Mouse (Mus musculus) intestine, embryonic 14.5 days (tissue): ENCODE data around the gene Clec10a. TPM values are rescaled to one million over a fixed set of nuclear protein-coding genes. Genes with fewer than 3 reads are reported as not detected.

Source experiments
- ATAC-seq: fragments of 200-750 bp; cut with Nextera tagmentation; replicated peaks from 2 replicates; pipeline ENCODE4 v1.8.0; 2017; ENCODE audit warnings: low read depth, moderate number of reproducible peaks, moderate TSS enrichment, moderate library complexity; ENCODE audit not compliant: low FRiP score, low TSS enrichment
- DNase-seq: peaks from one replicate; pipeline ENCODE4 v3.0.0-alpha.2; 2018; ENCODE audit warnings: low spot score
- H3K27ac ChIP-seq: fragments of 300-500 bp; sonication (generic); 2 replicates; pipeline ENCODE4 v1.5.1; 2014; ENCODE audit warnings: low read depth, mild to moderate bottlenecking, control low read depth
- H3K27me3 ChIP-seq: fragments of 300-500 bp; sonication (generic); replicated peaks from 2 replicates; pipeline ENCODE4 v1.6.1; 2014; ENCODE audit warnings: low read length, control low read depth; ENCODE audit not compliant: control insufficient read depth, insufficient read depth
- H3K36me3 ChIP-seq: fragments of 300-500 bp; sonication (generic); 2 replicates; pipeline ENCODE4 v1.6.1; 2014; ENCODE audit warnings: low read length, control low read depth; ENCODE audit not compliant: control insufficient read depth, insufficient read depth
- H3K4me1 ChIP-seq: fragments of 300-500 bp; sonication (generic); replicated peaks from 2 replicates; pipeline ENCODE4 v1.6.1; 2014; ENCODE audit warnings: low read length, control low read depth, mixed read lengths; ENCODE audit not compliant: control insufficient read depth, insufficient read depth
- H3K4me2 ChIP-seq: fragments of 300-500 bp; sonication (generic); 2 replicates; pipeline ENCODE4 v1.6.1; 2014; ENCODE audit warnings: low read length
- H3K4me3 ChIP-seq: fragments of 300-500 bp; sonication (generic); 2 replicates; pipeline ENCODE4 v1.5.1; 2014; ENCODE audit warnings: low read depth, low read length, control low read depth, mixed read lengths
- H3K9ac ChIP-seq: fragments of 300-500 bp; sonication (generic); 2 replicates; pipeline ENCODE4 v1.6.1; 2014; ENCODE audit warnings: mild to moderate bottlenecking, low read length
- H3K9me3 ChIP-seq: fragments of 300-500 bp; sonication (generic); 2 replicates; pipeline ENCODE4 v1.6.1; 2016; ENCODE audit warnings: low read length, control low read depth; ENCODE audit not compliant: control insufficient read depth
- WGBS: fragments of 180-500 bp; shearing (Covaris S2); extraction: QIAGEN DNeasy Blood & Tissue Kit; methylation state at CpG from one replicate; pipeline ENCODE4 v1.1.7; 2014; 5-methylcytosine and 5-hydroxymethylcytosine counted together
- polyA plus RNA-seq: library from polyadenylated mRNA; unstranded; fragments of >200 nt; fragmentation: Nextera tagmentation; extraction: Ambion mirVana; gene quantifications from 2 replicates; pipeline ENCODE4 v1.2.1, GENCODE M21; 2014

The Clec10a gene
- polyA plus RNA-seq, 1 experiment from 2014 or later = 0.97 TPM

DNA sequence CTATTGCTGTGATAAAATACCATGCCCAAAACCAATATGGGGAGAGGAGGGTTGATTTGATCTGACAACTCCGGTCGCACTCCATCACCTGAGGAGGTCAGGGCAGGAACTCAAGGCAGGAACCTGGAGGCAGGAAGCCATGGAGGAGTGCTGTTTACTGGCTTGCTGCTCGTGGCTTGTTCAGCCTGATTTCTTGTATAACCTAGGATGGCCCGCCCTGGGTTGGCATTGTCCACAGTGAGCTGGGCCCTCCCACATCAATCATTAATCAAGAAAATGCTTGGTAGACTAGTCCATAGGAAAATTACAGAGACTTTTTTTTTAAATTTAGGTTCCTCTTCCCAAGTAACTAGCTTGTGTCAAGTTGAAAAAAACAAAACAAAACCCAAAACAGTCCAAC, 18.5 kb downstream of the Clec10a start:
- Histone ChIP-seq H3K4me3 (no peak overlapping the region), H3K27ac (no peak overlapping the region), H3K36me3 (no peaks in the 10 kb centered on the region), H3K4me1 (no peaks in the 10 kb centered on the region), H3K9ac (no peak overlapping the region), H3K27me3 (no peaks in the 10 kb centered on the region), H3K9me3 (0 out of 2 replicates have a peak, but pooled peaks cover 3% of the 10 kb centered on the region), H3K4me2 (no peak overlapping the region)
- ATAC-seq = no peak
- 75% methylated on average over 4 of the region's 4 CpGs for WGBS
- DNase-seq = no peak

DNA sequence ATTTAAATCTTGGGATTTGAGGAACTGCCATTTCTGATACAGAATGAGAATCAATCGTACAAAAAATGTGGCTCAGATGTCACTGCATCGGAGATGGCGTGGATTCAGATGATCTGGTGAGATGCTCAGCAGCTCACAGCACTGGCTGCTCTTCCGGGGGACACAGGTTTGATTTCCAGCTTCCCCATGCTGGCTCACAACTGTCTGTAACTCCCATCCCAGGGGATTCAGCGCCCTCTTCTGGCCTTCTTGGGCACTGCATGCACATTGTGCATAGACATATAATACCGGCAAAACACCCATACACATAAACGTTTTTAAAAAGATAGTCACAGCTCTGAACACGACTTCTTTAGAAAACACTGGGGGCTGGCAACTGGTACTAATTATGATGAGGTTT, 21.6 kb downstream of the Clec10a start:
- Histone ChIP-seq H3K9me3 (0 out of 2 replicates have a peak, but pooled peaks cover 3% of the 10 kb centered on the region), H3K9ac (no peak overlapping the region), H3K27ac (no peak overlapping the region), H3K27me3 (no peaks in the 10 kb centered on the region), H3K4me1 (no peaks in the 10 kb centered on the region), H3K4me3 (no peak overlapping the region), H3K4me2 (no peak overlapping the region), H3K36me3 (no peaks in the 10 kb centered on the region)
- 75% methylated on average over 8 of the region's 8 CpGs for WGBS
- no peak for ATAC-seq
- DNase-seq = no peak

DNA sequence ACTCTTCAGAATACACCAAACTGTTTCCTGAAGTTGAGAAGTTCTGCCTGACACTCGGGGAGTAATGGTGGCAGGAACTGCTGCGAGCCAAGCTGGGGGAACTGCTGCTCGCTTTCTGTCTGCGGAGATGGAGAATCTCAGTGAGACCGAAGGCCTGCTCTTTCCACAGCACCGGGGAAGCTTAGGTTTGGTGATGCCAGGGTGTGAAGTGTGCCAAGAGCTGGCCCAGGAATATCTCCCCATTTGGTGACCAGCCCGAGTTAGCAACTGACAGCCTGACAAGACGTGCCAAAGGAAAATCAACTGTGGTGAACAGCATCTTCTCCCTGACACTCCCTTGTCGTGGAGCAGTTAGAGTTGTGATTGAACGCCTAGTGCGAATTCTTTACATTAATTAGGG, 22.3 kb downstream of the Clec10a start:
- WGBS = 85% methylated on average over 11 of the region's 11 CpGs
- H3K4me2 ChIP-seq = no peak overlapping the region

DNA sequence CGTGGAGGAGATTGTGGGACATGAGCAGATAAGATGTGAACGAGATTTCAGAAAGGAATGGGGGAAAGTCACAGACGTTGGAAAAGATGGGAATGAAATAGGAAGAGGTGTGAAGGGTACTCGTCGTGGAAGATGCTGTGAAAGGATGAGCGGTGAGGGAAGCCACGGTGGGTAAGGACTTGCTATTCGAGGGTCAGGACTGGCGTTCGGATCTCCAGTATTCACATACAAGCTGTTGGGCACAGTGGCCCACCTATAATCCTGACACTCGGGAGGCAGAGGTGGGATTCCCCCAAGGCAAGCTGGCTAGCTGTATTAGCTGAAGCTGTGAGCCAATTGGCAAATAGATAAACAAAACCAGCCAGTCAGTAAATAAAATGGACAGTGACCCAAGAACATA, 22.8 kb downstream of the Clec10a start:
- DNase-seq (no peak), ATAC-seq (no peak)
- Histone ChIP-seq H3K9ac (no peak overlapping the region), H3K36me3 (no peaks in the 10 kb centered on the region), H3K27me3 (no peaks in the 10 kb centered on the region), H3K4me3 (no peak overlapping the region), H3K4me2 (no peak overlapping the region), H3K27ac (no peak overlapping the region), H3K9me3 (0 out of 2 replicates have a peak, but pooled peaks cover 3% of the 10 kb centered on the region), H3K4me1 (no peaks in the 10 kb centered on the region)
- 76% methylated on average over 11 of the region's 11 CpGs for WGBS

More for the DNA sequence above, 22.3 kb downstream of the Clec10a start:
- Histone ChIP-seq H3K27ac (no peak overlapping the region), H3K9ac (no peak overlapping the region), H3K9me3 (0 out of 2 replicates have a peak, but pooled peaks cover 3% of the 10 kb centered on the region), H3K27me3 (no peaks in the 10 kb centered on the region), H3K4me3 (no peak overlapping the region), H3K4me1 (no peaks in the 10 kb centered on the region), H3K36me3 (no peaks in the 10 kb centered on the region)
- DNase-seq (no peak), ATAC-seq (no peak)

DNA sequence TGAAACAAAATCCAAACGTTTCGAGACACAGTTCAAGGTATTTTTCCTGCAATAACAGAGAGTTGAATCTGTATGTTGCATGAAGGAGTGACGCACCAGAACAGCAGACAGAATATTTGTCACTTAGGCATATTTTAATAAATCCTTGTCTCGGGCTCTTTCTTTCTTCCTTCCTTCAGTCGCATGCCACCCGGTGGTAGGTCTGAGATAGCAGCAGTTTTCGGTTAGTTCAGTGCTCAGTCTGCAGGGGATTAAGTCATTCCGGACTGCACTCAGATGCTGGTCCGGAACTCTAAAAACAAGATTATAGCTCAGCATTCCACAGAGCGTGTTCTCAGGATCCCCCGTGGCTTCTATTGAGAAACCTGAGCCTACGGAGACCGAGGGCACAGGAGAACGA, 23.4 kb downstream of the Clec10a start:
- no peak overlapping the region for H3K9ac ChIP-seq
- ATAC-seq = no peak

DNA sequence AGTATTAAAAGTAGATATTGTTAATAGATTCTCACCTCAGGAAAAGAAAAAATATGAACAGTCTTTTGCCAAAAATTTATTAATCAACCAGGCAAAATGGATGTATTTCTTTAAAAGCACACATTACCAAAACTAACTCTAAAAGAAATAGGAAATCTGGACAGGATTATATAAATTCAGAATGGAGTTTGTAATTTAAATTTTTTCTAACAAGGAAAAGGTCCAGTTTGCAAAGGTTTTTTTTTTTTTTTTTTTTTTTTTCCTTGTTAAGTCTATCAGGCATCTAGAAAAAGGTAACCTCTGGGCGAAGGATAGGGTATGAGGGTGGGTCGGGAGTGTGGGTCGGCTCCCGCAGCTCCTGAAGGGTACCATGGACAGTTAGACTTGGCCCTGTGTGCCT, 24.5 kb downstream of the Clec10a start:
- H3K4me1 ChIP-seq = no peaks in the 10 kb centered on the region
- H3K9ac ChIP-seq = no peak overlapping the region
- DNase-seq (no peak), ATAC-seq (no peak)
- H3K4me3 ChIP-seq = no peak overlapping the region
- H3K4me2 ChIP-seq = no peak overlapping the region
- H3K27ac ChIP-seq = no peak overlapping the region
- H3K27me3 ChIP-seq = no peaks in the 10 kb centered on the region
- 0 out of 2 replicates have a peak, but pooled peaks cover 3% of the 10 kb centered on the region for H3K9me3 ChIP-seq
- no peaks in the 10 kb centered on the region for H3K36me3 ChIP-seq
- WGBS = 91% methylated on average over 4 of the region's 4 CpGs

More for the DNA sequence above, 23.4 kb downstream of the Clec10a start:
- 44% methylated on average over 14 of the region's 14 CpGs for WGBS
- Histone ChIP-seq H3K27ac (no peak overlapping the region), H3K27me3 (no peaks in the 10 kb centered on the region), H3K4me1 (no peaks in the 10 kb centered on the region), H3K4me3 (no peak overlapping the region), H3K4me2 (no peak overlapping the region), H3K36me3 (no peaks in the 10 kb centered on the region), H3K9me3 (0 out of 2 replicates have a peak, but pooled peaks cover 3% of the 10 kb centered on the region)
- peak; percentile 58 for DNase-seq

DNA sequence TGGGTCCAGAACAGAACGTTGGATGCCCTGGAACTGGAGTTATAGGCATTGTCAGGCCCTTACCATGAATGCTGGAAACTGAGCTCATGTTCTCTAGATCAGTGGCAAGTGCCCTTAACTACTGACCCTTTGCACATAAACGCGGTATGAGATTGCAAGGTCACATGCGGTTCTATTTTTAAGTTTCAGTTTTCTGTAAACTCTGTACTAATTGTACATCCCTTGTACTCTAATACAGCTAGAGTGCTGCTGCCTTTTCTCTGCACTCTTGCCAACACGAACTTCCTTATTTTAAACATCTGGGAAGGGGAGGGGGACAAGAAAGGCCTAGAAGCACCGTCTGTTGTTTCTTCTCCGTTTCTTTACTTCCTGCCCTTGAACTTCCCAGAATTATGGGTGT, 29.1 kb downstream of the Clec10a start:
- H3K4me2 ChIP-seq = no peak overlapping the region
- no peak for DNase-seq
- ATAC-seq = no peak
- 66% methylated on average over 7 of the region's 7 CpGs for WGBS
- no peak overlapping the region for H3K4me3 ChIP-seq
- no peaks in the 10 kb centered on the region for H3K36me3 ChIP-seq
- no peaks in the 10 kb centered on the region for H3K9me3 ChIP-seq
- no peak overlapping the region for H3K9ac ChIP-seq
- no peaks in the 10 kb centered on the region for H3K4me1 ChIP-seq
- no peaks in the 10 kb centered on the region for H3K27me3 ChIP-seq
- no peak overlapping the region for H3K27ac ChIP-seq

DNA sequence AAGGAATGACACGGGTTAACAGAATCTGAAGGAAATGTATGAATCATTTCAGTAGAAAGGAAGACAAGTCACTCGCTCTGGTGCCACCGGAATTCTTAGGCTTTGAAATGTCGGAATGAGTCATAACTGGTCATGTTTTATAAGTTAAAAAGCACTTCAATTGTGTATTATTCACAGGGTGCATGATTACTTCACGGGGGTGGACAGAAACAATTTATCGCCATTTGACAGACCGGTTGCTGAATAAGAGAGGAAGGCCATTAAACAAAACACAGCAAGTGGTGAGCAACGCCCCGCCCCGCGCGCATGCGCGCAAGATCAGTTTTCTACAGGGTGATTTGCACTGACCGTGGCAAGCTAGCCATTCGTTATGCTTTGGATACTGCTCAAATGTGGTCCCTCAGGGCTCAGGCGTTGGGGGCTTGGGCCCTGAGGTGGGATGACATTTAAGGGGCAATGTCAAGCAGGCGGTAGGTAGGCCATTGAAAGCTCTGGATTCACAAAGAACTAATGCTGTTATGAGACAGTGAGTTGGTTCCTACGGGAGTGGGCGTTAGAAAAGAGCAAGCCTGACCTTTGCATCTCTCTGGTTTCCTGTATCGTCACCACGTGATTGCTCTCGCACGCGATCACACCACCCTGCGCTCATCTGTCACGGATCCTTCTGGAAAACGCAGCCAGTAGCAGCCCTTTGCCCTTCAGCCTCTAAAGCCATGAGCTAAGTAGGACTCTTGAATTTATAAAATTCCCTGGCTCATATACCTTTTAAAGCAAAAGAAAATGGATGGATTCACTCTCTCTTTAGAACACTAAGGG, 33.5 kb downstream of the Clec10a start:
- DNase-seq (no peak), ATAC-seq (no peak)
- no peak overlapping the region for H3K27ac ChIP-seq
- H3K4me2 ChIP-seq = no peak overlapping the region
- no peaks in the 10 kb centered on the region for H3K27me3 ChIP-seq
- H3K4me1 ChIP-seq = peaks cover 8% of the 10 kb centered on the region; the same call in 1 of the 2 replicates
- no peaks in the 10 kb centered on the region for H3K9me3 ChIP-seq
- H3K9ac ChIP-seq = no peak overlapping the region
- no peaks in the 10 kb centered on the region for H3K36me3 ChIP-seq
- 83% methylated on average over 28 of the region's 28 CpGs for WGBS
- H3K4me3 ChIP-seq = no peak overlapping the region

DNA sequence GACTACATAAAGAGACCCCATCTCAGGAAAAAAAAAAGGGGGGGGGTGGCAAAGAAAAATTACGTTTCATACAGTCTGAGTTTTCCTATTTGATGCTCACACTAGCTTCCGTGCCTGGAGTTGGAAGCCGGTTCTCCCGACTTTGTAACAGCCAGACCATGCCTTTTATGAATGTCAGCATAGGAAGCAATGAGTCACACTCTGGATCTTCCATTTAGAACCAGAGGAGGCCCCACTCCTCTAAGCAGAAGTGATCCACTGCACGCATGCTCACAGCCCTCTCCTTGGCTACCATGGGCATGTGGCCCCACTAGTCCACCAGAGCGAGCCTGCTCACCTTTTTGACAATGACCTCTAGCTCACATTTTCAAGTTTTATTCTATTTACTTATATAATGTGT, 35.2 kb downstream of the Clec10a start:
- 73% methylated on average over 6 of the region's 6 CpGs for WGBS
- DNase-seq = no peak

More for the DNA sequence above, 35.2 kb downstream of the Clec10a start:
- Histone ChIP-seq H3K4me1 (peaks cover 8% of the 10 kb centered on the region; the same call in 1 of the 2 replicates), H3K9me3 (no peaks in the 10 kb centered on the region), H3K36me3 (no peaks in the 10 kb centered on the region), H3K27me3 (no peaks in the 10 kb centered on the region), H3K4me3 (no peak overlapping the region), H3K9ac (no peak overlapping the region), H3K4me2 (no peak overlapping the region), H3K27ac (no peak overlapping the region)
- no peak for ATAC-seq
